Mouse (Mus musculus): Measurements from ENCODE around the gene Kif22.

Kif22 gene

DNA sequence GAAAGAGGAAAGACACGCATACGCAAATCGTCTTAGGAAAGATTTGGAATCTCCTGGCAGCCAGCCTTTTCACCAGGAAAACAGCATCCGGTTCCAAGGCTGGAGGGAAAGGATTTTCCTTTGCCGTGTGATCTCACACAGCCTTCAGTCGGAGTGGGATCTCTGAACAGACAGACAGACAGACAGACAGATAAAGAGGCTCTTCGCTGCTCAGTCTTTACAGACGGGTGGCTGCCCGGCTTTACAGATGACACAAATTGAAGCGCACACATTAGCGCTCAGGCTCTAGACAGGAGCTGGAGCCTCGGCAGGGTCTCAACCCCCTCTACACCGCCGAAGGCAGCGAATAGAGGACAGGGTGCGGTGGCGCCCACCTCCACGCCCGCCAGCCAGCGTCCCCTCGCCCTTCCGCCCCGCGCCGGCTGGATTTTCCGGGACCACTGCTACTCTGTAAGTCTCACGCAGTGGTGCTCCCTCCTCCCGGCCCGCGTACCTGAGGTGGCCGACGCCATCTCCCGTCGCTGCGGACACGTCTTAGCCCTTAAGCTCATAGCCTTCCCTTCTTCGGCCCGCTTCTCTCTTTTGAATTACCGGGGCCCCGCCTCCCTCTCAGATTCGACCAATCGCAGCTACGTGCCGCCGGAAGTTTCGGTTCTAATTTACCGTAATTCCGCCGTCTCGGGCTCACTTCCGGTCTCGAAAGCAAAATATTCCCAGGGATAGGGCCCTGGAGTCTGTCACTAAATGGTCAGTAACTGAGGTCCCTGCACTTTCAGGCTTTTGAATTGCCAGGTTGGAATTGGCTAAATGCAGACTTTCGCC, at the start of gene Kif22:
Kif22 (minus strand) TSS at position 621 of the 822 bp plus-strand sequence.
- peak; percentile 90 to 97 for DNase-seq (ENCODE audit: inconsistent age in 2 of 2, low spot score in 1 of 2)

DNA sequence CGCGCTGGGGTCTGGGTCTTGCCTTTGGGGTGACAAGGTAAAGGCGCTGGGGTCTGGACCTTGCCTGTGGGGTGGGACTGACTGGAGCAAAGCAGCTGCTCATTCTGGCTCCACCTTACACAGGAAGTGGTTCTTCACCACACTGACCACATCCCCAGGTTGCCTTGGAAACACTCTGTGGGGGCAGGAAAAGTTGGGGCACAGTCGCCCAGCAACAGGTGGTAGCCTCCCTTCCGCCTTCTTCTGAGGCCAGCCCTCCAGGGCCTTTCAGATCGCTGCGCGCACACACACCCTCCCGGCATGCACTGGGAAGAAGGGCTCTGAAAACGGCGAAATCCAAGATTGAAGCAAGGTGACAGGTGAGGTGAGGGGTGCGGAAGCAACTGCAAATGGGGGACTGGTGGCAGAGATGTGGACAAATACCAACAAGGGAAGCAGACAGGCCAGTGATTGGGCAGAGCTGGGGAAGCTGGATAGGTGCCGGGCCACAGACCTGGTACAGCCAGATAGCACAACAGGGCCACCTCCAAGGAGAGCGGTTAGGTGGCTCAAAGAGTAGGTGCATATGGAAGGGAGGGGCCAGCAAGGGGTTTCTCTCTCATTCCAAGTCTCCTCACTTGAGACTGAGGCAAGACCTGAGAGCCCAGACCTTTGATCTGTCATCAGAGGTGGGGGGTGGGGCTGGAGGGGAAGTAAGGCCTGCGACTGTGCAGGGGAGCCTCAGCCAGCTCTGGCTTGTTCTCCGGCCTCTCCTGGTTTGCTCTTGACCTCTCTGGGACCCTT, 49.0 kb upstream of the Kif22 start, which contains the start of gene AI467606:
AI467606 (plus strand) TSS at position 246 of the 783 bp plus-strand sequence.
- DNase-seq (ENCODE audit: inconsistent age in 2 of 2, low spot score in 1 of 2): peak; percentile 39 to 61

DNA sequence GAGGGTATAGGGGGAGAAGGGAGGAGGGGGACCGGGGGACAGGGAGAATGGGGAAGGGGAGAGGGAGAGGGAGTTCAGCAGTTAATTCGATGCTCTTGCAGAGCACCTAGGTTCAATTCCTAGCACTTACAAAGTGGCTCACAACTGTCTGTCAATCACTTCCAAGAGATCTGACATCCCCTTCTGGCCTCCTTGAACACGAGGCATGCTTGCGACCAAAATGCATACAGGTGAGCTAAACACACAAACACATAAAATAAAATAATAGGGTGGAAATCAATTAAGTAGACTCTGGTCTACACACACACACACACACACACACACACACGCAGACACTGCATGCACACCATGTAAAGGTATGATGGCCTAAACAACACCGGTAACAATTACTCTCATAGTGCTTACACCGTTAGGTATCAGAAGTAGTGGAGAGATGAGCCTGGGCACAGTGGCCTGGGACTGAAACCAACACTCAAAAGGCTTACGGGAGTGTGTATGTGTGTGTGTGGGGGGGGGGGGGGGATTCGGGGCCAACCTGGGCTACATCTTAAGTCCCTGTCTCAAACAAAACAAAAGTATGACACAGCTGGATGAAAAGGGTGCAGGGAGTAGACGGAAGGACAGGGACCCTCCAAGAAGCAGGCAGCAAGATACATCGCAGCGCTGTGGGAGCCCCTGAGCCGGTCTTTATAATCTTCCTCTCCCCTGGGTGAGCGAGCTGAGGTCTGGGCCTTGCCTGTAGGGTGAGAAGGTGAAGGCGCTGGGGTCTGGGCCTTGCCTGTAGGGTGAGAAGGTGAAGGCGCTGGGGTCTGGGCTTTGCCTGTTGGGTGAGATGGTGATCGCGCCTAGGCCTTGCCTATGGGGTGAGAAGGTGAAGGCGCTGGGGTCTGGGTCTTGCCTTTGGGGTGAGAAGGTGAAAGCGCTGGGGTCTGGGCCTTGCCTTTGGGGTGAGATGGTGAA, 48.2 kb upstream of the Kif22 start:
- no peak for DNase-seq (ENCODE audit: inconsistent age in 2 of 2, low spot score in 1 of 2)

DNA sequence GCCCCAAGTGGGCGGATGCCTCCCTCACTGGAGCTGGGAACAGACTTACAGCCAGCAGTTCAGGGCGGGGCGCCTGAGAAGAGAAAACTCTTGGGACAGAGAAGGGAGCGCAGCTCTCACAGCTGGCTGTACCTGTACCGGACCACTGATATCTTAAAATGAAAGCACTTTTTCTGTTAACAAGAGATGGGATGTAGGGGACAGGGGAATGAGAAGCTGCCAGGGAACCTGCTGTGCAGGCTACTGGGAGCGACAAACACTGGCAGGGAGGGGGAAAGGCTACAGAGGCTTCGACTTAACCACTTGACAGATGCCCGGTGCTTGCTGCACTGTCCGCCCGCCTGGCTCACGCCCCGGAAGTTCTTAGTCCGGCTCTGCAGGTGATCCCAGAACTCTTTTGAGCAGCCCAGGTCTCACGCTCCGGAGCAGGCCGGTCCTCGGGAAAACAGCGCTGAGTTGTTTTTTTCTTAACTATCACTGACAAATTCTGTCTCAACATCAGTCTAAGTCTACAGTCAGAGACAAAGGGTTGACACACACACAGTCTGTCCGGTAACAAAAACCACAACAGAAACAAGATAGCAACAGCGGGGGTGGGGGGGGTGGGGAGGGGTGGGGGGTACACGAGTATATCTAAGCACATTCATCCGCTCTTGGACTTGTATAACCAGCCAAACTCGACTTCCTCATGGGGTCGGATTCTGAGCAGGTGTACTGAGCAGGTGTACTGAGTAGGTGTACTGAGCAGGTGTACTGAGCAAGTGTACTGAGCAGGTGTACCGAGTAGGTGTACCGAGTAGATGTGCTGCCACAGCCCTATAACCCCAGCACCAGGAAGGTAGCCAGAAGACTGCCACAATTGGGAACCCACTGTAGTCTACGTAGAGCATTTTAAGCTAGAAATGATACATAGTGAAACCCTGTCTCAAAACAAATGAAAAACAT, 46.9 kb upstream of the Kif22 start:
- DNase-seq (ENCODE audit: inconsistent age in 2 of 2, low spot score in 1 of 2): no peak

DNA sequence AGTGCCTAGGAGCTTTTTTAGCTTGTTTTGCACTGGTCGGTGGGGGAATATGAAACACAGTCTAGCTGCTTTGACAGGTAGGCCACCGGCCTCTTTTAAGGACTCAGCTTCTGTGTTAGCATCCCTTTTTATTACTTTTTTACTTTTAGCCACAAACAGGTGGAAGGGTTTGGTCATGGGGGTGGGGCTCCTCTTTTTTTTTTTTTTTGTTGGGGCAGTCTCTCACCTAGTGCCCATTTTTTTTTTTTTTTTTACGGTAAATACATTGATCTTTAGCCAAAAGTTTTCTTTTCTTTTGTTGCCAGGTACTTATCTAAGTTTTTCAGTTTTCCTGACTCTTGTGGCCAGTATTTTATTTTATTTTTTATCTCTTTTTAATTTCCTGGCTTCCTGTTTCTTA, 45.8 kb upstream of the Kif22 start:
- no peak for DNase-seq (ENCODE audit: inconsistent age in 2 of 2, low spot score in 1 of 2)

DNA sequence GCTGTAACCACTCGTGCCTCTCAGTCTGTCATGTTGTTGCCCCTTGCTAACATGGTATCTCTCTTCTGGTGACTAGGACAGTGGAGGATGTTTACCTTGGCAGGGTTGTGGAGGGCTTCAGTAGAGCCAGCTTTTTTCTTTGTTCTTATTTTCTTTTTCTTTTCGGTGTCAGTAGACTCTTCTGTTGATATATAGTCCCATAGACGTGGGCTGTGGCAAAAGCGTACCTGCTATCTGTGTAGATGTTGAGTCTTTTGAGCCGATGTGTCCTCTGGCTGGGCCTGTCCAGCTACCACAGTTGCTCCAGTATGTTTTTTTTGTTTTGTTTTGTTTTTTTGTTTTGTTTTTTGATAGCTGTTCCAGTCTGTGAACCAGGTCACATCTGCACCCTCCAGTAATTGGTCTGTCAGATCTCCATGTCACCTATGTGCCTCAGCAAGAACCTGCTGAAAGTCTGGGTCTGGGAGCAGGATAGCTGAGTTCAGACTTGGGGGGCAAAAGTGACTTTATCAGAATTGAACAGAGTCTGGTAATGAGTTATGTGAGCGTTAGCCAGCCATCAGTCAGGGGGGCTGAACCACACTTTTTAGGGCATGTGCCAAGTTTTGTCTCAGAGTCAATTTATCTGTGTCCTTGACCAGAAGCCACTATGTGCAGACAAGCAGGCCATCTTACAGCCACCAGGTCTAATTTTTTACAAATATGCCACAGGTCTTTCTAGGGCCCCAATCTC, 45.2 kb upstream of the Kif22 start, which contains the start of gene Zg16:
Zg16 (minus strand) TSS at position 51 of the 733 bp plus-strand sequence.
- peak; percentile 45 to 73 for DNase-seq (ENCODE audit: inconsistent age in 2 of 2, low spot score in 1 of 2)

DNA sequence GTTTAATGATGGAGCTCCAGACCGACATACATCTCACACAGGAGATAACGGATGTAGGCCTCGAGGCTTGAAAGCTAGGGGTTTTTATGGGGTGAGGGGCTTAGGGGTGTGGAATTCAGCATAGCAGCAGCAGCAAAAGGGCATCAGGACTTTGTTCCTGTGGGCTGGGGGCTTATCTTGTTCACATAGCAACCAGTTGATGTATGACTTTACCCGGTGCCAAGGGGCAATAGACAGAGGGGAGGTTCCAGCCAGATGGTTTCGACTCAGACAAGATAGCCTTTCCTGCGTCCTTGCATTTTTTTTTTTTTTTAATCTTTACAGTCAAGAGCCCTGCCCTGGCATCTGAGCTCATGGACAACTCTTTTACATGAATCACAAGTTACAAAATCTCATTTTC, 43.5 kb upstream of the Kif22 start:
- peak in 1 of 2 experiments; percentile 60 for DNase-seq (ENCODE audit: inconsistent age in 2 of 2, low spot score in 1 of 2)

DNA sequence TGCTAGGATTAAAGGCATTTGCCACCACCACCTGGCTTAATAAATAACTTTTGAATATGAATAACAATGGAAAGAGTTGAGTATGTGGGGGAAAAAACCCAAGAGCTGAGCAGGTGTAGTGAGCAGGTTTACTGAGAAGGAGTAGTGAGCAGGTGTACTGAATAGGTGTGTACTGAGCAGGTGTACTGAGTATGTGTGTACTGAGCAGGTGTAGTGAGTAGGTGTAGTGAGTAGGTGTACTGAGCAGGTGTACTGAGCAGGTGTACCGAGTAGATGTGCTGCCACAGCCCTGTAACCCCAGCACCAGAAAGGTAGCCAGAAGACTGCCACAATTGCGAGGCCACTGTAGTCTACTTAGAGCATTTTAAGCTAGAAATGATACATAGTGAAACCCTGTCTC, 42.5 kb upstream of the Kif22 start:
- DNase-seq (ENCODE audit: inconsistent age in 2 of 2, low spot score in 1 of 2): no peak

DNA sequence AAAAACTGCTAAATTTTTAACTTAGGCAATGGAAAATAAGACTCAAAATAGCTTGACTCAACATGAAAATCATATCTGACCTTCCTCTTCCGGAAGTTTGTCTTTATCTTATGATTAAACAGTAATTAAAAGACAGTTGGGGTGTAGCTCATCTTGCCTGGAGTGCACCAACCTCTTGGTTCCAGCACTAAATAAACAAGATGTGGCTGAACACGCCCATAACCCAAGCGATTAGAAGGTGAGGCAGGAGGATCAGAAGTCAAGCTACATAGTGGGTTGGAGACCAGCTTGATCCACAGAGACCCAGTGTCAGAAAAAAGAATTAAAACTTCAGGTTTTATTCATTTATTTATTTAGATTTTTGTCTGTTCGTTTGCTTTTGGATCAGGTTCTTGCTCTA, 41.4 kb upstream of the Kif22 start:
- no peak for DNase-seq (ENCODE audit: inconsistent age in 2 of 2, low spot score in 1 of 2)

DNA sequence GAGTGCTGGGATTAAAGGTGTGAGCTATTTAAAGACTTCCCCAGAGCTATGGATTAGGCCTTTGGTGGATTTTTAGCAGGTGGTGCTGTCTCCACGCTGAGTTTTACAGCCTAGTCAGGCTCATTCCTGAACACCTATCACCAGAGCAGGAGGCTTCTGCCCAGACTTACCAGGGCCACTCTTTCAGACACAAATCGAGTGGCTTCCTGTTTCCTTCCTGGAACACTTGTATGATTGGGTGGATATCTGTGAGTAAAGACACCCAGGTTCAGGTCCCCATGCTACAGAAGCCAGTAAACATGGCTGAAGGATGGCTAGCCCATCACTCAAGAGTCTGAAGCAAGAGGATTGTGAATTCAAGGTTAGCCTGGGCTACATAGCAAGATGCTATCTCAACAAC, 40.7 kb upstream of the Kif22 start:
- no peak for DNase-seq (ENCODE audit: inconsistent age in 2 of 2, low spot score in 1 of 2)

DNA sequence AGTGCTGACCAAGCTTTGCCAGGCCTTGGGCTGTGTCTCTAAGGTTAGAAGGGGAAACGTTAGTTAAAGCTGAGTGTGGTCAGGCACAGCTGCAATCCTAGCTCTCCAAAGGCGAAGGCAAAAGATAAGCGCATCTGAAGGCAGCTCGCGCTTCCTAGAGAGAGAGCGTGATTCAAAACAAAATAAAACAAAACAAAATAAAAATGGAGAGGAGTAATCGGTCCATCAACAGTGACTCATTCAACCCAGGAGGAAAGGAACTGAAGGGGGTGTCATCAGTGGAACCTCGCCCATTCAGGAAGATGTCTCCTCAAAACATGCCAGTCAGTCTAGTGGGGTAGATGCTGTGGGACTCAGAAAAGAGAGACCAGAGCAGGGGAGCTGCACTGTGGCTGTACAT, 40.0 kb upstream of the Kif22 start:
- DNase-seq (ENCODE audit: inconsistent age in 2 of 2, low spot score in 1 of 2): no peak

DNA sequence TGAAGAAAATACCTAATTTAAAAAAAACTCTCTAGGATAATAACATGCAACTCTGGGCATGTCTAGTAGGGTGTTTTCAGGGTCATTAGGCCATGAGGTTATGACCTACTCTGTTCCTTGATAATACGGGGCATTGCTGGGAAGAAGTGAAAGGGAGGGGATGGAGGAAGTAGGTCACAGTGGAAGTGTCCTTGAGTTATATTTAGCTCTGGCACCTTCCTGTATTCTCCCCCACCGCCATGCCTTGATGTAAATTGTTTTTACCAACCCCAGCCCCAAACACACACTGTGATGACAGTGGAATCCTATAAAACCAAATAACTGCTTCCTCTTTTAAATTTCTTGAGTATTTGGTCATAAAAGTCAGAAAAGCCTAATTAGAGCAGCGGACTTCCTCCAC, 37.8 kb upstream of the Kif22 start:
- DNase-seq (ENCODE audit: inconsistent age in 2 of 2, low spot score in 1 of 2): no peak

DNA sequence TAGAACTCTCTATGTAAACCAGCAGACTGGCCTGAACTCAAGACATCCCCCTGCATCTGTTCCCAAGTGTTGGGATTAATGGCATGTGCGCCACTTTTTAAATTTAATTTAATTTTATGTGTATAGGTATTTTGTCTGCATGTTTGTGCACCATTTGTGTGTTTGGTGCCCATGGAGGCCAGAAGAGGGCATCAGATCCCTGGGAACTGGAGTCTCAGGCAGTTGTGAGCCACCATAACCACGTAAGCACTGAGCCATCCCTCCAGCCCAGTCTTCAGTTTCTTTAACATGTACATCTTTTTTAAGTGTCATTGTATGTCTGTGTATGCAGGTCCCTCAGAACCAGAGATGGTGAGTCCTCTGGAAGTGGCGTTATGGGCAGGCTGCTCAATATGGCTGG, 35.4 kb upstream of the Kif22 start:
- no peak for DNase-seq (ENCODE audit: inconsistent age in 2 of 2, low spot score in 1 of 2)

DNA sequence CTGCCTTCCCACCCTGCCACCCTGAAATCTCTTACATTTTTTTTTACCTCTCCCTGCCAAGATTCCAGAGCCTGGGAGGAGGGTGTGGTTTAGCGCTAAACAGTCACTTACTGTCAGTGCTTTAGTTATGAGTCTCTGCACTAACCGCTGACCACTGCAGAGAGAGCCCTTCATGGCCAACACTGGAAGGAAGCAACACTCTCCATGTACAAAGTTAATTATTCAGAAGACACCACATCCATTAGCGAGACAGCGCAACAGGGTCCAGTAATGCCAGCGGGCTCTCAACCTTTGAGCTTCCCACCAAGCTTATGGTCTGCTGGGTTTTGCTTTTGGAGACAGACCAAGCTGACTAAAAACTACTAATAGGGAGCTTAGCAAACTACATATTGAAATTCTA, 33.9 kb upstream of the Kif22 start:
- DNase-seq (ENCODE audit: inconsistent age in 2 of 2, low spot score in 1 of 2): no peak

DNA sequence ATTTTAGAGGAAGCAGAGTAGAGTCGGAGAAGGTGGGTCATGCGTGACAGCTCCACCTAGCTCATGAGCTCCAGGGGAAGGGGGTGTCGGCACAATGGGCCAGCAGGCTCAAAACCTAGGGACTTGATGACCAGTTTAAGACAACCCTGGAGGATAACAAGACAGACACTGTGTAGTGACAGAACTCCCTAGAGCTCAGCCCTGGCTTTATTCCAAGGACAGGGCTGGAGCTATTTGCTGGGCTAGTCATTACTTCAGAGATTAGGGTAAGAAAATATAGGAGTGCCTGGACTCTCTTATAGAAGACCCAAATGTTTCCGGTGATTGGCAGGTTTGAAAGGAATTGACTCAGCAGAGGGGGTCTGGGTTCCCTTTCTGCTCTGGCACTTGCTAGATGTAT, 30.9 kb upstream of the Kif22 start:
- DNase-seq (ENCODE audit: inconsistent age in 2 of 2, low spot score in 1 of 2): peak; percentile 48 to 78

DNA sequence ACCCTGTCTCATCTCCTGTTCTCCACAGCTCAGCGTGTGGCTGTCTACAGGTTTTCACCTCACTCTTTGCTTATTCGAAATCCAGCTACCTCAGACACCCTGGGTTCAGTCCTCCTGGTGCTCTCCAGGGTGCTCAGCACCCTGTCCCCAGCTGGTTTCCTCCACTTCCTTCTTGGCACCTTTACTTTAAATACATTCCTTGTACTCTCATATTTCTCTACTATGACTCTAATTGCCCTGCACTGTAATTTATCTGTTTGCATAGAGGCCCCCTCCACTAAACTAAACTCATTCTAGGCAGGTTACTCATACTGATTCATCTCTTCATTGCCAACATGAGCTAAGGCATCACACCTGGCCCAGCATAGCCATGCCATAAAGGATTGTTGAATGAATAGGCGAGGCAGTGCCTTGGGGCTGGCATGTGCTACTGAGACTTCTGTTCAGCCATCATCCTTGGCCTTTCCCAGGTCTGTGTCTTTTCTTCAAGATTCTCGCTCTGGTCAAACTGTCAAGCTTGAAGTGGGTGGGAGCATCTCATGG, 28.7 kb upstream of the Kif22 start:
- no peak for DNase-seq (ENCODE audit: inconsistent age in 2 of 2, low spot score in 1 of 2)

DNA sequence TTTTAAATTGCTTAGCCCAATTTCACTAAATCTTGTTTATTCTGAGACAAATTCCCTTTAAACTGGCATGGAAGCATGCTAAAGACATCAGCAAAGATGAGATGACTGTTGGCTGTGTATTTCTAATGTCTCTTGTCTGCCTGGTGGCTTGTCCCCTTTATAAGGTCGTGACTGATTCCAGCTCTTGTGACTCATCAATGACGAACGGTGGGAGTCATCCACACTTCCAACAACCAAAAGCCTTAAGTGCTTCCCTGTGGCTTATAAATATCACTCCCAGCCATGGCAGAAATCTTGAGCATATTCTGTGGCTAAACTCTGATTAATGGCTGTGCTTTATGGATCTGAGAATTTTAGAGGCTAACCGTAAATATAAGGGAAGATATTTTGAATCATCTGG, 24.0 kb upstream of the Kif22 start:
- peak; percentile 48 to 82 for DNase-seq (ENCODE audit: inconsistent age in 2 of 2, low spot score in 1 of 2)

DNA sequence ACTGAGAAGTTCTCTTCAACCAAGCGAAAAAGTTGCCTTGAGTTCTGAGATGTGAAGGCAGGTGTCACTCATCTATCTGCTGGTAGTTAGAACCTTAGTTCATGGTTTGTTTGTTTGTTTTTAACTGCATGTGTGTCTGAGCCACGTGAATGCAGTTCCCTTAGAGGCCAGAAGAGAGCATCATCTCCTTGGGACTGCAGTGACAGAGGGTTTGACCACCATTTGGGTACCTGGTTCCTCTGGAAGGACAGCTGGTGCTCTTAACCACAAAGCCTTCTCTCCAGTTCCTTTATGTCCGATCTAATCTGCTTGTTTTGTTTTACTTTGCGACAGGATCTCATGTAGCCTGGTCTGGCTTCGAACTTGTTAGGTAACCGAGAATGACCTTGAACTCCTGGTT, 23.3 kb upstream of the Kif22 start:
- DNase-seq (ENCODE audit: inconsistent age in 2 of 2, low spot score in 1 of 2): no peak

DNA sequence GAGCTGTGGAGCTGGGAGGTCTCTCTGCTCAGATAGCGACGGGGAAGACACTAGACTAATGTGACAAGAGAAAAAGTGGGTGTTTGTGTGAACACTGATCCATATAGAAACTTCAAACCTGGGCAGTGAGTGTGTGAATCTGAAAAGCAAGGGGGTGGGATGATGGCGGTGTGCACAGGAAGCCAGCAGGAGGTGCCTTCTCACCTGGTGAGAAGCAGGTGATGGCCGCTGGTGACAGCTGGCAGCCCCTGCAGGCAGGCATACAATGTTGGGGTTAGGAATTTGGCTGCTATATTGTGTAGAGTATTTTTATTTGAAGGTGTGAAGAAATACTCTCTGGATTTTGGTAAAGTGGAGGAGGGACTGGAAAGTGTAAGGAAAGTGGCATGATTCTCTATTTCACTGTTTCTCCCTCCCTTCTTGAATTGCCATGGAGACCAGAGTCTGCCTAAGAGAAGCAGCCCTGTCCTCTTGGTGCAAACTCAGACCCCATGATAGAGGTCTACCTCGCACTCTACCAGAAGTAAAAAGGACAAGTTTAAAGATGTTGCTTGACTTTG, 12.8 kb upstream of the Kif22 start:
- DNase-seq (ENCODE audit: inconsistent age in 2 of 2, low spot score in 1 of 2): no peak

Data from adrenal gland, adult (tissue).